Mouse (Mus musculus) G1E (cell line): ENCODE data around the gene Fank1.

Experiments
- CTCF ChIP-seq: IDR thresholded peaks from 2 replicates; pipeline ENCODE4 v1.5.1; 2012; ENCODE audit warnings: low read depth, low read length, inconsistent platforms, mixed read lengths
- GATA1 ChIP-seq: IDR thresholded peaks from 2 replicates; pipeline ENCODE4 v1.6.1; 2012; ENCODE audit warnings: borderline replicate concordance, low read length, inconsistent platforms, mixed read lengths
- GATA2 ChIP-seq: IDR thresholded peaks from 2 replicates; pipeline ENCODE4 v1.6.1; 2012; ENCODE audit warnings: low read depth, low read length, inconsistent platforms, borderline replicate concordance
- TAL1 ChIP-seq: conservative IDR thresholded peaks from 2 replicates; pipeline ENCODE4 v1.6.1; 2012; ENCODE audit warnings: low read depth, low read length, inconsistent platforms, mixed read lengths

DNA sequence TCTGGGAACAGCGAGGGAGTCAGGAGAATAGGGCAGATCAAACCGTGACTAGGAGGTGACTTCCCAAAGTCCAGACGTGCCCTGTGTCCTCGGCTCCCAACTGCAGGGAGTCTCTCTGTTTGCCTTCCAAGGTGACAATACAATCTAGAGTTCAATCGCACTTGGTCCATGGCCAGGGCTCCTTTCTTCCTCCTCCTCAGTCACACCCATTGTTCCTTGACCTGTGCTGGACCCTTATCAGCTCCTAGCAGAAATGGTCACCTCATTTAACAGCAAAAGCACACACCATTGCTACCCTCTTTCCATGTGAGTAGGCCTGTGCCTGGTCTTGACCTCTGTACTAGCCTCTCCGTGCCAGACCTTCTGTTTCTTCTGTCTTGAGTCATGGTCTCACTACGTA is 144.1 kb downstream of the Fank1 start:
- TF ChIP-seq GATA1 (no peak), CTCF (no peak), GATA2 (no peak), TAL1 (no peak)
